Mouse (Mus musculus) liver, adult 2 months (tissue): Measurements from ENCODE around the gene Ccnk. TPM values are rescaled to one million over a fixed set of nuclear protein-coding genes. Genes with fewer than 3 reads are reported as not detected.

Experiments used
- DNase-seq: peaks from one replicate; pipeline ENCODE4 v3.0.0-alpha.2; 2011; ENCODE audit warnings: low read depth, low spot score; ENCODE audit errors: extremely low read depth
- H3K27ac ChIP-seq: fragments of 200-500 bp; replicated peaks from 2 replicates; pipeline ENCODE4 v1.5.1; 2012; ENCODE audit warnings: low read depth, mild to moderate bottlenecking, control low read depth, inconsistent platforms, low read length; ENCODE audit not compliant: insufficient read depth
- H3K27me3 ChIP-seq: fragments of 200-500 bp; 2 replicates; pipeline ENCODE4 v1.6.1; 2012; ENCODE audit warnings: mild to moderate bottlenecking, moderate library complexity, low read length, inconsistent platforms; ENCODE audit not compliant: control insufficient read depth, insufficient read depth
- H3K36me3 ChIP-seq: fragments of 200-500 bp; 2 replicates; pipeline ENCODE4 v1.6.1; 2012; ENCODE audit warnings: low read length, inconsistent platforms; ENCODE audit not compliant: control insufficient read depth, insufficient read depth
- H3K4me1 ChIP-seq: fragments of 200-500 bp; 2 replicates; pipeline ENCODE4 v1.6.1; 2011; ENCODE audit warnings: low read length; ENCODE audit not compliant: control insufficient read depth, insufficient read depth
- H3K4me3 ChIP-seq: fragments of 200-500 bp; 2 replicates; pipeline ENCODE4 v1.5.1; 2011; ENCODE audit warnings: low read depth, mild to moderate bottlenecking, control low read depth, low read length, moderate library complexity; ENCODE audit not compliant: insufficient read depth
- H3K79me2 ChIP-seq: fragments of 200-500 bp; 2 replicates; pipeline ENCODE4 v1.6.1; 2012; ENCODE audit warnings: inconsistent platforms, mild to moderate bottlenecking, low read length, moderate library complexity; ENCODE audit not compliant: control insufficient read depth, insufficient read depth
- H3K9ac ChIP-seq: fragments of 200-500 bp; 2 replicates; pipeline ENCODE4 v1.6.1; 2012; ENCODE audit warnings: low read depth, mild to moderate bottlenecking, control low read depth, inconsistent platforms, low read length
- CTCF ChIP-seq: fragments of 200-500 bp; IDR thresholded peaks from 2 replicates; pipeline ENCODE4 v1.5.1; 2011; ENCODE audit warnings: low read depth, low read length, control low read depth
- POLR2A ChIP-seq: fragments of 200-500 bp; IDR thresholded peaks from 2 replicates; pipeline ENCODE4 v1.6.1; 2011; ENCODE audit warnings: low read length, control low read depth; ENCODE audit not compliant: insufficient read depth; ENCODE audit errors: extremely low read depth
- WGBS: fragments of 180-500 bp; shearing (Covaris S2); methylation state at CpG from one replicate; pipeline ENCODE4 v1.1.7; 2018; 5-methylcytosine and 5-hydroxymethylcytosine counted together
- polyA plus RNA-seq: library from polyadenylated mRNA; depleted of rRNA; stranded (reverse); fragments of >200 nt; gene quantifications from 2 replicates; pipeline ENCODE4 v1.2.3, GENCODE M21; 2012
- total RNA-seq: library from RNA; depleted of rRNA; stranded (reverse); fragments of >200 nt; gene quantifications from 2 replicates; pipeline ENCODE4 v1.2.3, GENCODE M21; 2014

Ccnk gene
- total and polyA plus RNA-seq, 2 experiments = 4.1 to 8.5 TPM

DNA sequence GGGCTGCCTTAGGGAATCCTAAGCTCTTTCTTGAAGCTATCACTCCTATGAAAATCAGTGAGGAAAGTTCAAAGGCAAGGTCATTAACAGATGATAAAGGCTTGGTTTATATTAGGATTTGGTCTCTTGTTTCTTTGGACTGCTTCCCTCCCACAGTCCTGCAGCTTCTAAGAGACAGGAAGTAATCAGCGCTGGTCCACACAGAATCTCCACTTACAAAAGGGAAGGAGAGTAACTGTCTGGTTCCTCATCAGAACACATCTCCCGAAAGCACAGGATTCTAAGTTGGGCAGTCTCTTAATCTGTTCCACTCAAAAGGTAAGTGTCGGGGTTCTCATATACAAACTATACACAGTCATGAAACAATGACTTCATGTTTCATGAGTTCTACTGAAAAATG, 10.5 kb upstream of the Ccnk start:
- Histone ChIP-seq H3K4me1 (peaks cover 22% of the 10 kb centered on the region), H3K27me3 (no peaks in the 10 kb centered on the region)
- whole genome bisulfite sequencing = 69% methylated on average over 3 of the region's 3 CpGs

GRCm38 (mm10) chr12:108170467-108170866, 8.9 kb upstream of the Ccnk start:
- Histone ChIP-seq H3K4me1 (peaks cover 27% of the 10 kb centered on the region), H3K4me3 (no peak overlapping the region), H3K36me3 (no peaks in the 10 kb centered on the region), H3K79me2 (peaks cover 65% of the 10 kb centered on the region), H3K27me3 (no peaks in the 10 kb centered on the region), H3K9ac (no peak overlapping the region), H3K27ac (no peak overlapping the region)
- TF ChIP-seq POLR2A (no peak), CTCF (no peak)
- DNase-seq = no peak
- WGBS = 85% methylated on average over 3 of the region's 3 CpGs

More for the DNA sequence above, 10.5 kb upstream of the Ccnk start:
- DNase-seq = no peak
- Histone ChIP-seq H3K9ac (no peak overlapping the region), H3K79me2 (peaks cover 72% of the 10 kb centered on the region), H3K4me3 (no peak overlapping the region), H3K27ac (no peak overlapping the region), H3K36me3 (no peaks in the 10 kb centered on the region)
- TF ChIP-seq CTCF = no peak
- no peak for TF ChIP-seq POLR2A

DNA sequence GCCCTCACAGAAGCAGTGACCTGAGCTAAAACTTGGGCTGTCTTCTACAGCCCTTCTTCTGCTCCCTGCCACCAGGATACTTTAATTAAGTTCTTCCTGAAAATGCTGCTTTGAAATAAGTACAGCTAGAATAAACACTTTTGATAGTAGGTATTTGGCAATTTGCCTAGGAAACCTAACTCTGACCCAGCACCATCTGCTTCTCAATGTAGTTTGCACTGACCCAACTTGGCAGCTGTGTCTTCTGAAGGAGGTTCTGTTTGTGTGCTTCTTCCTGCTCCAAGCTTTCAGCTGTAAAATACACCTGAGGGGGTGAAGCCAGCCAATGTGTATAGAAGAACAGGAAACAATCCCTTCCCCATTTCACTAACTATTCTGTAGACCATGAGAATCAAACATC, 8.0 kb upstream of the Ccnk start:
- DNase-seq = peak; percentile 60
- Histone ChIP-seq H3K79me2 (peaks cover 60% of the 10 kb centered on the region), H3K9ac (no peak overlapping the region), H3K4me1 (peaks cover 31% of the 10 kb centered on the region), H3K27me3 (no peaks in the 10 kb centered on the region), H3K4me3 (no peak overlapping the region), H3K27ac (no peak overlapping the region), H3K36me3 (no peaks in the 10 kb centered on the region)
- TF ChIP-seq POLR2A (no peak), CTCF (no peak)

DNA sequence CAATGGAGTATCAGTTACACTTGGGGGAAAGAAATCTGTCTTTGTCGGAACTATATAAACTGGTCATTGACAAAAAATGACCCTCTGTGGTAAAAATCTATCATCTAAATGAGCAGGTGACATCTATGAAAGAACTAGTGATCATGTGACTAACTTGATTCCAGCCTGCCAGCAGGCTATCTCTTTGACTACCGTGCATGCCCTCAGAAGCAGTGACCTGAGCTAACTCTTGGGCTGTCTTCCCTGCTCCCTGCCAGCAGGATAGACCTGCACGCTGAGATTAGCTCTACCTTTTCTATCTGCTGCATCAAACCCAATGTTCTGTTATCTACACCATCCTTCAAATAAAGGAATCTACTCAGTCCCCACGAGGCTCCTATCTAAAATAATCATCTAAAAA, 6.7 kb upstream of the Ccnk start:
- peaks cover 40% of the 10 kb centered on the region for H3K4me1 ChIP-seq
- H3K79me2 ChIP-seq = peaks cover 52% of the 10 kb centered on the region
- 36% methylated on average over 4 of the region's 4 CpGs for WGBS
- H3K27me3 ChIP-seq = no peaks in the 10 kb centered on the region
- H3K36me3 ChIP-seq = no peaks in the 10 kb centered on the region
- H3K27ac ChIP-seq = no peak overlapping the region
- no peak for TF ChIP-seq POLR2A
- TF ChIP-seq CTCF = peak; percentile 27; the same call in 1 of the 2 replicates
- H3K4me3 ChIP-seq = no peak overlapping the region
- DNase-seq = peak; percentile 71
- H3K9ac ChIP-seq = no peak overlapping the region

GRCm38 (mm10) chr12:108174606-108175505, 4.5 kb upstream of the Ccnk start:
- TF ChIP-seq CTCF = no peak
- no peak for TF ChIP-seq POLR2A
- Histone ChIP-seq H3K36me3 (no peaks in the 10 kb centered on the region), H3K27ac (peak overlapping the region; percentile 21), H3K79me2 (peaks cover 45% of the 10 kb centered on the region; the same call in 1 of the 2 replicates), H3K9ac (no peak overlapping the region), H3K4me1 (peaks cover 43% of the 10 kb centered on the region), H3K4me3 (peak overlapping the region; percentile 2; the same call in 1 of the 2 replicates), H3K27me3 (no peaks in the 10 kb centered on the region)
- DNase-seq = peak; percentile 82
- WGBS = 20% methylated on average over 8 of the region's 8 CpGs

DNA sequence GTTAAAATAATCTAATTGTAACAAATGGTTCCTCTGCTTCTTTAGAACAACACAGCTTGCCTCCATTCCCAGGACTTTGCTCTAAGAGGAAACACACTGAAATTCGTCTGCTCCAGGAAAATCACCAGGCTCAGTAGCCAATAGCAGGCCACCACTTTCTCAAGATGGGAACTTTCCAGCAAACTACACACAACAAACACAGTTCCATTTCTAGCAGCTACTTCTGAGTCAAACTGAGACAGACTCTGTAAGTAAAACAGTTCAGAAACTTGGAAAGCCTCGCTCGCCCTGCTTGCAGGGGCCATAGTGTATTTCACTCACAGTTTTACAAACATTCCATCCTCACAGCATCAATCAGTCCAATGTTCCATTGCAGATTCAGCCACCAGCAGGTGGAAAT, 3.0 kb upstream of the Ccnk start:
- 33% methylated on average over 3 of the region's 3 CpGs for WGBS
- TF ChIP-seq CTCF (no peak), POLR2A (no peak)
- H3K36me3 ChIP-seq = no peaks in the 10 kb centered on the region
- no peaks in the 10 kb centered on the region for H3K27me3 ChIP-seq
- no peak overlapping the region for H3K9ac ChIP-seq
- no peak overlapping the region for H3K4me3 ChIP-seq
- H3K79me2 ChIP-seq = peaks cover 40% of the 10 kb centered on the region; the same call in 1 of the 2 replicates
- peak overlapping the region; percentile 52 for H3K27ac ChIP-seq
- H3K4me1 ChIP-seq = peaks cover 42% of the 10 kb centered on the region
- DNase-seq = peak; percentile 74
